Mouse (Mus musculus) retina, embryonic 14.5 days (tissue): Measurements from ENCODE around the gene Dmwd.

Experiments used
- DNase-seq: peaks from one replicate; pipeline ENCODE4 v3.0.0-alpha.2; 2015; ENCODE audit warnings: low spot score

The Dmwd gene

GRCm38 (mm10) chr7:19075723-19076585, at the start of gene Dmwd:
TSS of gene Dmwd (plus strand) at chr7:19076227.
- peak; percentile 99 for DNase-seq

DNA sequence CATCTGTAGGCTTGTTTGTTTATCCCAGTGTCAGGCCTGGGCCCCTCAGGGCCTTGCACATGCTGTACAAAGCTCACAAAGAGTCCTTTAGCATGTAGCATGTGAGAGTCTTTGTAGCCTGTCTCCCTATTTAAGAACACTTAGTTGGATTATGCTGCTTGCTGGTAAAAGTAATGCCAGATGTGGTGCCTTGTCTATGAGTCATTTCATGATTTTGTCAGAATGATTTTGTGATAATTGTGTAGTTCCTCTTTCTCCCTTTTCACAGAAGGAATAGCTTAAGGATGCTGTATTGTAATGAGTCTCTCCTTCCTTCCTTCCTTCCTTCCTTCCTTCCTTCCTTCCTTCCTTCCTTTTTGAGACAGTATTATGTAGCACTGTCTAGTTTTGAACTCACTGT, 48.0 kb upstream of the Dmwd start:
- DNase-seq: no peak

- peak; percentile 80 for DNase-seq
Measured at GRCm38 (mm10) chr7:19029084-19029653, 46.9 kb upstream of the Dmwd start.

DNA sequence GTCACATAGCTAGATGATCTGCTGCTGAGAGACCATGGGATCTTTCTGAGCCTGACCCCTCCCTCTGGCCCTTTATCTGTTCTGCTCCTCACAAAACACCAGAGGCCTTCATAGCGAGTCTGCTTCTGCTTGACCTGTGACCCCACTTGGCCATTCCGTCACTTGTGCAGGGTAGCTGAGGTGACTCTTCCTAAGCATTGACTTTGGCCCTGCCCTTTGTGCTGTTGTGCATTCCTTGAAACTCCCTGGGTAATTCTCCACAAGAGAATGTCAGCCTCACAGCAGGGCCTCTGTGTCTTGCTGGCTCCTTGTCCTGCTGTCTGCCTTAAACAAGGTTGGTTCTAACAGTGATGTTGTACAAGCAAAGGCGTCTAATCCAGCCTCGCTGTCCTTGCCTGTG, 44.4 kb upstream of the Dmwd start:
- no peak for DNase-seq

DNA sequence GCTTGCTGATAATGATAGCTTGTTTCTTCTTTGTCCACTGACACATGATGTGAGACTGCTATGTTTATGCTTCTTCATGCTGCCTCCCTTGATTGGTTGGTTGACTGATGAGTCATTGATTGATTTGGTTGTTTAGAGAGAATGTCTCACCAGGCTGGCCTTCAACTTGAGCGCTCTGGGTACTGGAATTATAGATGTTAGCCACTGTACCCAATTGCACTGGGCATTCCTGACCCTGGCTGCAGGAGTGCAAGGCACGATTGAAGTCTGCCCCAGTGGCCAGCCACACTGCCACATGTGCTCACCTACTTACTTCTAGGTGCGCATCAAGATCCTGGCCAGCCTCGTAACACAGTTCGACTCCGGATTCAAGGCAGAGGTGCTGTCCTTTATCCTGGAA, 31.4 kb upstream of the Dmwd start:
- DNase-seq: no peak

GRCm38 (mm10) chr7:19046286-19047069, 29.5 kb upstream of the Dmwd start:
- DNase-seq: no peak

- no peak for DNase-seq
Measured at GRCm38 (mm10) chr7:19048006-19048527, 28.0 kb upstream of the Dmwd start.

- no peak for DNase-seq
Measured at GRCm38 (mm10) chr7:19049252-19049651, 26.8 kb upstream of the Dmwd start.

DNA sequence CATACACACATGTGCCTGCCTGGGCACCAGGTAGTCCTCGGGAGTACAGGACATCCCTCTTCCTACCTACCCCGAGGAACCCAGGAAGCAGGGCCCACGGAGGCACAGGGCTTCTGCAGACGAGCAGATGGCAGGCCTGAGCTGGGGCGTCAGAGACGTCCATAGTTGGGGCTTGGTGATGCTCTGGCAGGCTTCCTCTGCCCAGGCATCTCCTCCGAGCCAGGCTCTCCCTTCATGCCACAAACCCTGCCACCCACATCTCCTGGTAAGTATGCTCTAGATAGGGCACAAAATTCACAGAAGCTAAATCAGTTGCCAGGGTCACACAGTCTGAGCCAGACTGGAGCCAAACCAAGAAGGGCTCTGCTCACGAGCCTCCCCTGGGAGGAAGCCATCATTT, 25.9 kb upstream of the Dmwd start:
- no peak for DNase-seq

GRCm38 (mm10) chr7:19051161-19051560, 24.9 kb upstream of the Dmwd start:
- DNase-seq: no peak

GRCm38 (mm10) chr7:19052345-19053135, 23.5 kb upstream of the Dmwd start:
- no peak for DNase-seq

GRCm38 (mm10) chr7:19053136-19053532, 22.9 kb upstream of the Dmwd start:
- no peak for DNase-seq

DNA sequence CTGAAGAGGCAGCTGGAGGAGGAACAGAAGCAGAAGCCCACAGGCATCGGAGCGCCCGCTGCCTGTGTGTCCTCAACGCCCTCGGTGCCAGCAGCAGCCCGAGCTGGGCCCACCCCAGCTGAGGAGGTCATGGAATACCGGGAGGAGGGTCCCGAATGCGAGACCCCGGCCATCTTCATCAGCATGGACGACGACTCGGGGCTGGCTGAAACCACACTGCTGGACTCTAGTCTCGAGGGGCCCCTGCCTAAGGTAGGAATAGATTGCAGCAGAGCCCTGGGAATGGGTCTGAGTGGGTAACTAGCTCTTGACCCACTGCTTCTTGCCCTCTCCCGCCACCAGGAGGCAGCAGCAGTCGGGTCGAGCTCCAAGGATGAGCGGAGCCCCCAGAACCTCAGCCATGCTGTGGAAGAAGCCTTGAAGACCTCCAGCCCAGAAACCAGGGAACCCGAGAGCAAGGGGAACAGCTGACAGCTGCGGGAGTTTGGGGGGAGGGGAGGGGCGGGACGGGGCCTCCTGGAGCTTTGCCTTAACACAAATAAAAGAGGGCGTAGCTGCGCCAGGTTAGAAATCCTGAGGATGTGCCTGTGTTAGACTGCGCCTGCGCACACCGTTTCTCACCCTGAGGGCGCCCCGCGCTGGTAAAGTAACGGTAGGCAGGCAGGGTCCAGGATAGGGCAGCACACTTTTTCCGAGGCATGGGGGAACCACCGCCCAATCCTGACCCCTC, 21.8 kb upstream of the Dmwd start, which contains the start of gene Rsph6a:
Gene Rsph6a, plus strand, starts transcription at position 644 of the 730 bp plus-strand sequence.
- DNase-seq: peak; percentile 77

GRCm38 (mm10) chr7:19054777-19055076, 21.3 kb upstream of the Dmwd start:
- no peak for DNase-seq

DNA sequence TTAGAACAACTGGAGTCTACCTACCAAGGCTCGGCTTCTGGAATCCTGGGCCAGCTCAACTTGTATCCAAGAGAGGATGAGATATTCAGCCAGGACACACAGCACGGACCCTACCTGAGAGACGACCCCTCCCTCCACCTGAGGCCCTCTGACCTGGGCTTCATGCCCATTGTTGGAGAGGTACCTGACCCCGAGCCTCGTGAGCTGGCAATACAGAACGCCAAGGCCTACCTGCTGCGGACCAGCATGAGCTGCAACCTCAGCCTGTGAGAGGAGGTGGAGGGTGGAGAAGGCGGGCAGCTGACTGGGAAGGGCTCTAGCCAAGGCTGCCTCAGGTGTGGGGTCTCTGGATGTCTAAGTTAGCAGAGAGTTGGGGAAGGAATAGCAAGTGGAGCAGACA, 20.9 kb upstream of the Dmwd start:
- DNase-seq: no peak

GRCm38 (mm10) chr7:19057405-19057804, 18.6 kb upstream of the Dmwd start:
- no peak for DNase-seq

DNA sequence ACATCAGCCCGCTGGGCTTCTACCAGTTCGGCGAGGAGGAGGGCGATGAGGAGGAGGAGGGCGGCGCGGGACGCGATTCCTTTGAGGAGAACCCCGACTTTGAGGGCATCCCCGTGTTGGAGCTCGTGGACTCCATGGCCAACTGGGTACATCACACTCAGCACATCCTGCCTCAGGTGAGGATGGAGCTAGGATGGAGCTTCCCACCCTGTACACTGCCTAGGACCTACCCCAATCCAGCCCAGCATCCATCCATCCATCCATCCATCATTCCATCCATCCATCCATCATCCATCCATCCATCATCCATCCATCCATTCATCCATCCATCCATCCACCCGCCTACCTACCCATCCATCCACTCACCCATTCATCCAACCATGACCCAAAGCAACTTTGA, 10.1 kb upstream of the Dmwd start:
- DNase-seq: no peak

- DNase-seq: no peak
Measured at GRCm38 (mm10) chr7:19067063-19067462, 9.0 kb upstream of the Dmwd start.

DNA sequence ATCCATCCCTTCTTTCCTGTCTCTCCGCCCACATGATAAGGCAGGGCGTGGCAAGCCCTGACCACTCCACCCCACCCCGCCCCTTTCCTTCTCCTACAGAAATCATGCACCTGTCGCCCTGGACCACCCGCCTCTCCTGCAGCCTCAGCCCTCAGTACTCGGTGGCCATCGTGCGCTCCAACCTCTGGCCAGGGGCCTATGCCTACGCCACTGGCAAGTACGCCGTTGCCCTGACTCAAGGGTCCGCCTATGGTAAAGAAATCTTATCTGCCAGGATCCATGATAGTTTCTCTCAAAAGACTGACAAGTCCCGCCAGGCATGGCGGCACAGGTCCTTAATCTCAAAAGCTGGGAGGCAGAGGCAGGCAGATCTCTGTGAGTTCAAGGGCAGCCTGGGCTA, 8.1 kb upstream of the Dmwd start:
- DNase-seq: no peak

- peak; percentile 90 for DNase-seq
Measured at GRCm38 (mm10) chr7:19068707-19069106, 7.3 kb upstream of the Dmwd start.

- peak; percentile 38 for DNase-seq
Measured at GRCm38 (mm10) chr7:19069500-19069899, 6.5 kb upstream of the Dmwd start.
